Mouse (Mus musculus) ES-E14 (cell line): Measurements from ENCODE around the gene Hdac8.

Experiments
- CHD2 ChIP-seq: IDR thresholded peaks from 2 replicates; pipeline ENCODE4 v1.6.1; 2014; ENCODE audit warnings: mild to moderate bottlenecking, low read depth, low read length, inconsistent platforms
- HCFC1 ChIP-seq: IDR thresholded peaks from 2 replicates; pipeline ENCODE4 v1.6.1; 2012; ENCODE audit warnings: low read length, inconsistent platforms, borderline replicate concordance; ENCODE audit not compliant: insufficient read depth
- MAFK ChIP-seq: IDR thresholded peaks from 2 replicates; pipeline ENCODE4 v1.6.1; 2014; ENCODE audit warnings: mild to moderate bottlenecking, low read depth, low read length, inconsistent platforms; ENCODE audit not compliant: insufficient read depth

- TF ChIP-seq CHD2 (no peak), MAFK (no peak), HCFC1 (no peak)
Measured at GRCm38 (mm10) chrX:102250891-102251170, 254.3 kb downstream of the Hdac8 start.
